Mouse (Mus musculus) kidney, postnatal 14 days (tissue): ENCODE measurements at regions not wholly inside any gene's neighbourhood (a gene's known extent, or its start where the extent isn't known, plus 50 kb on each side); places are given as distances from the start of the nearest gene placed in this dataset.

ENCODE experiments used
- DNase-seq: peaks from one replicate; pipeline ENCODE4 v3.0.0; 2022; ENCODE audit warnings: mixed read lengths

- no peak for DNase-seq
Observed at GRCm38 (mm10) chr13:30600194-30600593, 55.0 kb upstream of the Uqcrfs1 start.

- no peak for DNase-seq
Observed at GRCm38 (mm10) chr13:30600625-30601407, 55.7 kb upstream of the Uqcrfs1 start.

GRCm38 (mm10) chr13:30603936-30604335 is 55.9 kb upstream of the Dusp22 start:
- DNase-seq, result peak; percentile 1

- no peak for DNase-seq
Observed at GRCm38 (mm10) chr13:30607343-30607742, 52.5 kb upstream of the Dusp22 start.

- no peak for DNase-seq
Observed at GRCm38 (mm10) chr13:30607881-30608280, 51.9 kb upstream of the Dusp22 start.

GRCm38 (mm10) chr13:30609784-30610183 is 50.0 kb upstream of the Dusp22 start:
- no peak for DNase-seq
